Mouse (Mus musculus) heart, adult 9 months (tissue): ENCODE measurements around the gene Frat1.

Experiments
- DNase-seq, 2 experiments: peaks; one replicate each; pipeline ENCODE4 v3.0.0; 2022; ENCODE audit warnings: low spot score in 2 of 2

The Frat1 gene

DNA sequence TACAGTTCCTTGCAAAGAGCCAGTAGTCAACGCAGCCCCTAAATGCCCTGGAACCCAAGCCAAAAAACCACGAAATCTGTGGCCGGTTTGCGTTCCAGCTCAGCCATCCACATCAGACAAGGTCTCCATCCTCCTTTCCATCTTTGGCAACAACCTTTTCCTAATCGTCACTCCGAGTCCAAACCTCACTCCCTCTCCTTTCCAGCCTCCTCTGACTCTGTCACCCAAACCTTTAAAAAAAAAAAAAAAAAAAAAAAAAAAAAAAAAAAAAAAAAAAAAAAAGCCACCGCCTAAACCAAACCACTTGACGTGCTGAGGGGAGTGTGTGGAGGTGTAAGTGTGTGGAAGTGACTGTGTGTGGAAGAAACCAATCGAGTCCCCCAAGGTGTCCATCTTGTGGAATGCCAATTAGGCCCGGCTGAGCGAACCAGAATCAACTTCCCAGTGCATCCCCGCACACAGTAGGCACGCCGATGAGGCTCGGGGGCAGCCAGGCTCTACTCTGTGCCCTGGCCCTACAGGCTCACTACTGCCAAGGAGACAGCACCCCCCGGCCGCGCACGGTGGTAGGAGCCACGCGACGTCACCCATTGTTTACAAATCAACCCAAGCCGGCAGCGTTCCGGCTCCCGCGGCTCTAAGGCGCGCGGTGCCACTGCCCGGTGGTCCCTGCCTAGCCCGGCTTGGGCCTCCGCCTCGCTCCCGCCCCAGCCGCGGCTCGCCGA is at the start of gene Frat1:
TSS of gene Frat1 (plus strand) at position 590 of the 725 bp plus-strand sequence.
- peak; percentile 87 to 91 for DNase-seq

DNA sequence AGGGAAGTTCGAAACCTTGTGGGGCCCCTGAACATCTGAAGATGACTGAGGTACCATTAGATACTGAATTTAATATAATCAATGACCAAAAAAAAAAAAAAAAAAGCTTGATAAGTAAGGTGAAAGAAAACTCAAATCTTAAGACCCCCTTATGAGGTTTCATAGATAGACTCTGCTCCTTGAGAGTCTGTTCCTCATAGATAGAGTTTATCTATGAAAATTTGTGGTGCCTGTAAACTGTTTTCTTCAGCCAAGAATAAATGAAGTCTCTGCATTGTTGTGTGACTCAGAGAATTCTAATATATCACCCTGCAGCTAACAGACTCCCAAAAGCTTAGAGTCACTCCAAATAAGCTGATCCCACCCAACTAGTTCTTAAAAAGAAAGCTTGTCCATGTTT is 42.9 kb upstream of the Frat1 start:
- DNase-seq: no peak

DNA sequence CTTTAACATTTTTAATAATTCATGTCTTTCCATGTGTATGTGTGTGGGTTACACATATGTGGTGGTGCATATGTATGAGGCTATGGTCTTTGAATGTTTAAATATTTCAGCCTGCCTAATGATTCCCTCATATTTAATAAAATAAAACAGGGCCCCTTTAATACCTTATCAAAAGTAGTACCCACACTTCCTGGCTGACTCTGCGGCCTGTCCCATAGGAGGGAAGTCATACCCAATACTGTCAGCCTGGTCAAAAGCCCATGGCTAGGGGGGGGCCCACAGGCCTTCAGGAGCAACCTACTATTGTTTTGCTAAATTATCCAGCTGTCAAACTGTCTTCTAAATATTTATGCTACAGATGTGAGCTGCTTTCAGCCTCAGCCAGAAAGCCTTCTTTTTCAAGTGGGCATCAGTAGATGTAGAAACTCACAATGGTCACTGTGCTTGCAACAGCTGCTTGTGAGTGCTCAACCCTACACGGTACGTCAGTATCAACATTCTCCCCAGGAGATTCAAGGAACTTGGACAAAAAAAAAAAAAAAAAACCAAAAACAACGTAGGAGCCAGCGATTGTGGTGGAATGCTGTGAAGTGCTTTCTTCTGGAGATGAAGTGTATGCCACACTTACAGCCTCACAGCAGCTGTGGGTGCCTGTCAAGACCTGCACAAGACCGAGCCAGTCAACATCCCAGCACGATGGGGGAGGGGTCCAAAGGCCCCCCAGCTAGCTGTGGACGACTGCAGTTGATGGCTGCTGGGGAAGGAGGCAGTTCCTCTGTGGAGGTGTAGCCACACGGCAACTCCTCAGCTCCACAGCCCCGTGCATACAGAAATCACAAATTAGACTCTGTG is 40.4 kb upstream of the Frat1 start:
- no peak for DNase-seq

DNA sequence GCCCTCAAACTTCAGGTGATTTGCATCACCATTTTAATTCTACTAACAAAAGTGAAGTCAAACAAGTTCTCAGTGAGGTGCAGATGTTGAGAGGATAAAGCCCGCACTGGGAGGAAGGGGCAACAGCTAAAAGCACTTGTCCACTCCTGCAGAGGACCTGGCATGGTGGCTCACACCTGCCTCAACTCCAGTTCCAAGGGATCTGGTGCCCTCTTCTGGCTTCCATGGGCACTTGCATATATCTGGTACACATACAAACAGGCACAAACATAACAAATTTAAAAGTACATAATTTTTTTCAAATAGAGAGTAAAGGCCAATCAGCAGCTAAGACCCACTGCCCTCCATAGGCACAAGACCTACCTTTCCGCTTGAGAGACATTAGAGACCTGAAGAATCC is 38.4 kb upstream of the Frat1 start:
- DNase-seq: no peak

DNA sequence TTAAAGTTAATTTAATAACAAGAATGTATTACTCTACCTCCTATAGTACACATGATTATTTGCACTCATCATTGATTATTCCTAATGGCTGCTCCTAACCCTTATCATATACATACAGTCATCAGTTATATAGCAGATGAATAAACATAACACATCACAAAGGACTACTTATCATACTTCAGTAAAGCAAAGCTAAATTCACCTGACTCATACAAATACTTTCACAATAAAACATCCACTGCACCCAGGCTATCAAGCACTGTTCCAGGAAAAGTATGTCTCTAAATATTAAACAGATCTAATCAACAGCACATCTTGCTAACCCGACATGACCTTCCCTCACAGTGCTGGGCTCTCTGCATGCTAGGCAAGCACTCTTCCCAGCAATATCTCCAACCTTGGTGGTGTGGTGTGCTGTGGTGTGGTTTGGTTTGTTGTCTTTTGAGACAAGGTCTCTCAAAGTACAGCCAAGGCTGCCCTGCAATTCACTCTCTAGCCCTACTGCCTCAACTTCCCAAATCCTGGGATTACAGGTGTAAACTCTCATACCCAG is 36.8 kb upstream of the Frat1 start:
- DNase-seq: no peak

DNA sequence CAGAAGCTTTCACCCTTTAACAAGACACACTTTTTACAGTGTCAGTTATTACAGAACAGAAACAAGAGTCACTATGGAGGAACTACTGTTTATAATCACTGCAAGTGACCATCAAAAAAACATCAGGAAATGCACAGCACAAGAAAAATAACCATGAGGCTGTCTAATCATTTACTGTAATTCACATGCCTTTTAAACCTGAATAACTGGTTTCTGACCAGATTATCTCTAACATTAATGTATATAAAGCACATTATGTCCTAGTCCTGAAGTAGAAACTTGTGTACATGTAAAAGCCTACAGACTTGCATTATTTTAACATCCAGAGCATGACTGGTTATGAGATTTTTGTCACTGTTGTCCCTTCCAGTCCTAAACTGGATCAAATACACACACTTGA is 35.8 kb upstream of the Frat1 start:
- DNase-seq: no peak

DNA sequence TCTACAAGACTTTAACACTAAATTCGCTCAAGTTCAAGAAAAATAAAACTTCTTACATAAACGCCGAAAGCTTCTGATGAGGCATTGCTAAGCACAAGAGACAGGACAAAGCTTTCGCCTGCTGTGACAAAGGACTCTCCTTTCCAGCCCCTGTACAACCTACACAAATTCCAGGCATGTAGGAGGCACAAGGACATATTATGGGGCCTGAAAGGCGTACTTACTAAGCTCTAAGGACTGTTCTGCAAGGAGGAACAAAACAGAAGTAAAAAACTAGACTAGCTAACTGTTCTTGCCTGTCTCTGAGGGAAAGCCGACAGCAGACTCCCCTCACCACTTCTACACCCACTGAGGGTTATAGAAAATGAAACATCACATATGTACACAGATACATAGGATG is 34.9 kb upstream of the Frat1 start:
- no peak for DNase-seq

DNA sequence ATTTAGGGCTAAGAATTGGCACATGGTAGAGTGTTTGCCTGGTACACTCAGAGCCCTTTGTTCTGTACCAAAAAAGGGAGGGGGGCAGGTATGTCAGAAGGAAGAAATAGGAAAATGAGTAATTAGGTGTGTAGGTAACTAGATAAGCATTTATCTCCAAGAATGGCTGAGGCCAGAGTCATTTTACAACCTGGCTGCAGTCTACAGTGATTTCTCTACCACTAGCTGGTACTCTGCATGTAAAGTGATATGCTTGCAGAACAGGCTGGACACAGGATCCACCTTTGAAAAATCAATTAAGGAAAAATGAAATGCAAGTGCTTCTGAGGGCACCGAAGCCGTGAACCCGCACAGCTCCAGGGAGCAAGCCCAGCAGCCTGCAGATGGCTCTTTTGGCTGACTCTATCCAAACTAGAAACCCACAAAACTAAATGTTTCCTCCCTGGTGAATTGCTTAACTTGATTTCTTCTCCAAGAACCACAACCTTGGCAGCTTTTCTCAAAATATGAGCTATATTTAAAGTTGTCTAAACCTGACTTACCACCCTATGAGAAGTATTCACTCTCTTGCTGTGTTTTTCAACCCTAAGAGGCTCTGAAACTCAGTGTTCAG is 33.5 kb upstream of the Frat1 start:
- DNase-seq: no peak

DNA sequence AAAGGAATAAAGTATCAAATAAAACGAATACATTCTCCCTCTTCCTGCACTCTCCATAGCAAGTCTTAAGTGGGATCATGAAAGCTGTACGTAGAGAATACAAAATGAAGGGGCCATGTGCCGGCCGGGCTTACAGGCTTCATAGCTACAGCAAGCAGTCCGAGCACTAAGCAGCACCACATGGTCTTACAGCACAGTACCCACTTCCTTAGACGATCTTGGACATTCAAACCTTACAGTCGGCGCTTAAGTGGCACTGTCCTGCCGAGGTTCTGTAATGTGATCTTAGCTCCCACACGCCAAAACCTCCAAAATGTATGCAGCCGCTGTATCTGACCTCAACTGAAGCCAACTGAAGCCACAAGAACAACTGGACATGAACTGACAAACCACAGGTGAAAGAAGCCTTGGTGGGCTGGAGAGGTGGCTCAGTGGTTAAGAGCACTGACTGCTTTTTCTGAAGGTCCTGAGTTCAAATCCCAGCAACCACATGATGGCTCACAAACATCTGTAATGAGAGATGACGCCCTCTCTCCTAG is 32.9 kb upstream of the Frat1 start:
- no peak for DNase-seq

DNA sequence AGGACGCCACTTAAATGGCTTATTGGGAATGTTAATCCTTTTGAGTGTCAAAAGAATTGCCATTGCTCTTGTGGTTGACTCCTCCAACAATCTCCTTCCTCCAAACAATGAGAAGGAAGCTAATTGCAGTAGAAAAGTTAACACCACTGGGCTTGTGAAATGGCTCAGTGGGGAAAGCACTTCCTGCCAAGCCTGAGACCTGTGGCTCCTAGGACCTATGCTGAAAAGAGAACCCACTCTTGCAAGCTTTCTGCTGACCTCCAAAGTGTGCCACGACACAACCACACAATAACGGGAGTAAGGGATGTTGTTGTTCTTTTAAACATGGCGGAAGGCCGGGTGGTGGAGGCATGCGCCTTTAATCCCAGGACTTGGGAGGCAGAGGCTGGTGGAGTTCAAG is 32.2 kb upstream of the Frat1 start:
- DNase-seq: no peak

DNA sequence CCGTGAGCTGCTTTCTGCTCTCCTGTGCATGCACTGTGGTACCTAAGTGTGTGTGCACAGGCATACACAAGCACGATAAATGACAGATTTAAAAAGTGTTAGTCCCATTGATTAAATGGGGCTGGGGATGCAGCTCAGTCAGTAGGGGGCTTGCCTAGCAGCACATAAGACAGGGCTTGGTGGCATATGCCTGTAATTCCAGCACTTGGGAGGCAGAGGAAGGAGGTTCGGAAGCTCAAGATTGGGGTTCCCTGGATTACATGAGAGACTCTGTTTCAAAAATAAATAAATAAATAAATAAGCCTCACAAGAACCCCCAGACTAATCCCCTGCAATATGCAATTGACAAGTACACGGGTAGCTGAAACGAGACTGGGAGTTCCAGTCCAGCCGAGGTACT is 29.3 kb upstream of the Frat1 start:
- no peak for DNase-seq

DNA sequence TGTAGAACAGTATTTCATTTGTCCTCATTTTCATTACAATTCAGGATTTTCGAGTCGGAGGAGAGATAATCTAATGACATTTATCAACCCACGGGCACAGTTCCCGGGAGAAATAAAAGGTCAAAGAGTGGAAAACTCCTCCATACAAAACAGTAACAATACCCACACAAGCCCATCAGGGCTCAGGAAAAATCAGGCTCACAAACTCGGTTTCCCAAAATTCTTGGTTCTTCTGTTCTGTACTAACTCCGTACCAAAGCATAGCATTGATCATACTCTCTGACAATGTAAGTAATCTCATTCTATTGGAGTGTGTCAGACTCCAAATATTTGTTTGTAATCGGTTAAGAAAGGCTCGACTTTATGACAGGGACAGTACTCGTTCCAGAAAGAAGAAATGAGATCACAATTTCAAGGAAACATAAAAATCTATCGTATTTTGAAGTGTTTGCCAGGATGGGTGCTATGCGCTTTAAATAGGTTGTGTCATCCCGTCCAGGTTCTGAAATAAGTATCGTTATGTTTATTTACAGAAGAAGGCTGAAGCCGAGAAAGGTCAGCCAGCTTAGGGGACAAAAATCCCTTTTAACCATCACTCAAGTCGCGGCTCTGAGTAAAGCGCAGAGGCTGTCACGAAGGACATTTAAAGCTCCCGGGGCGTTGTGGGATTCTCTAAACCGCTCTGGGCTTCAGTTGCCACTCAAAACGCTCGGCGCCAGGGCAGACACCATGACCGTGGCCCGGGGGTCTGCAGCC is 28.6 kb upstream of the Frat1 start:
- DNase-seq: no peak

DNA sequence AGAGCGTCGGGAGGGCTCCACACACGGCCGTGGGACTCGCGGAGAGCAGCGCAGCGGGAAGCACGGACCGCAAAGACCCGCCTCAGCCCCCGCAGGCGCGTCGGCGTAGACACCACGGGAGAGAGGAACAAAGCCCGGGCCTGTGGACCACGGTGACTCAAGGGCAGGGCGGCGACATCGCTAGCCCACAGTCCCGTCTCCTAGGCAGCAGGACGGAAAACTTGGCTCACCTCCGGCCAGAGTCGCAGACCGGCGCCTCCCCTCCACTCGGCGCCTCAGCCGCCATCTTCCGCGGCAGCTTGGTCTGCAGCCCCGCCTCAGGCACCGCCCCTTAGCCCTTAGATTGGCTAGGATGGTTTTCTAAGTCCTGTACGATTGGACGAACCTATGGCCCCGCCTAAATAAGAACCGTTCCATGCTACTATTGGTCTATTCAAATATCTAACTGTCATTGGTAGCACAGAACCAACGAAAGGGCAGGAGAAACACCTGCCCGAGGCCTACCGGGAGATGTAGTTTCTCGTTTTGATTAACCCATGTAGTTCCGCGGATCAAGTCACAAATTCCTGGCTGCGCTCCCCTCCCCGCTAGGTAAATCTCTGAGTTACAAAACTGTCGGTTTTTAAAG is 27.9 kb upstream of the Frat1 start, which contains the start of gene Arhgap19:
TSS of gene Arhgap19 (minus strand) at position 306 of the 628 bp plus-strand sequence.
- peak; percentile 96 to 97 for DNase-seq

DNA sequence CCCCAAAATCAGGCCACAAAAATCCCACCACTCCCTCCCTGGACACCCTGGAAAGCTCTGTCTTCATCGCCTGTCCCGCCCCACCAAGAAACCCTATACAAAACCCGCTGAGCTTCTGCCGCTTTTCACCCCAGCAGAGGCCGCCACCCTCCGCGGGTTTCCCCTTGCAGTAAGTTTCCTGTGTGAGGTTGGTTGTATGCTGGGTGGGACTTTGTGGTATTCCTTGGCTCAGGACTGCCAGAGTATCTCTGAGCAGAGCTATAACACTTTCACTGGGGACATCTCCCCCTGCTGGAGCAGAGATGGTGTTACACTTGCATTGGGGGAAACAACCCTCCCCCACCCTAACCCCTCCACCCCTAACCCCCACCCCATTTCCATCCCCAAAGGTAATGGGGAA is 26.4 kb upstream of the Frat1 start:
- DNase-seq: no peak

DNA sequence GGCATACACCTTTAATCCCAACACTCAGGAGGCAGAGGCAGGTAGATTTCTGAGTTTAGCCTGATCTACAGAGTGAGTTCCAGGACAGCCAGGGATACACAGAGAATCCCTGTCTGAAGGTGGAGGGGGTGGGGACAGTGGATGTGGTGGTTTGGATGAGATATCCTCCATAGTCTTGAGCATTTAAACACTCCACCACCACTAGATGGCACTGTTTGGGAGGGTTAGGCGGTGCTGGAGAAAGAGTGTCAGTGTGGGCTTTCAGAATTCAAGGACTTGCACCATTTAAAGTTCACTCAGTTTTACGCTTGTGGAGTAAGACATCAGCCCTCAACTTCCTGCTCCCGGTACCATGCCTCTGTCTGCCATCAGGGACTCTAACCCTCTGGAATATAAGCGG is 23.9 kb upstream of the Frat1 start:
- no peak for DNase-seq

DNA sequence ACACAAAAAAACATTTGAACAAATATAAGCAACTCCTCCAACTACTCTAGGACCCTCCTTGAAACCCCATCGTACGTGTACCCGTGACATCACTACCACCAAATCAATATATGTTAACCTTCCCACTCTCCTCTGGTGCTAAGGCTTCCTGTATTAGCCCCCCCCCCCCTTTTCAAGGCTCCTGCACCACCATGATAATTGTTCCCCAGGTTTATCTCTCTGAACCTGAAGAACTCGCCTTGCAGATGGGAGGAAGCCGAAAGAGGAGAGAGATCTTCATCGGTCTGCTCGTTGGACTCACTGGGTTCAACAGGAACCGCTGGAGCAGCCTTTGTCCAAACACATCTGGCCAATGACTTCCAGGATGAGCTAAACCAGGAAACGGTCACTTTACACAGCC is 22.3 kb upstream of the Frat1 start:
- no peak for DNase-seq

DNA sequence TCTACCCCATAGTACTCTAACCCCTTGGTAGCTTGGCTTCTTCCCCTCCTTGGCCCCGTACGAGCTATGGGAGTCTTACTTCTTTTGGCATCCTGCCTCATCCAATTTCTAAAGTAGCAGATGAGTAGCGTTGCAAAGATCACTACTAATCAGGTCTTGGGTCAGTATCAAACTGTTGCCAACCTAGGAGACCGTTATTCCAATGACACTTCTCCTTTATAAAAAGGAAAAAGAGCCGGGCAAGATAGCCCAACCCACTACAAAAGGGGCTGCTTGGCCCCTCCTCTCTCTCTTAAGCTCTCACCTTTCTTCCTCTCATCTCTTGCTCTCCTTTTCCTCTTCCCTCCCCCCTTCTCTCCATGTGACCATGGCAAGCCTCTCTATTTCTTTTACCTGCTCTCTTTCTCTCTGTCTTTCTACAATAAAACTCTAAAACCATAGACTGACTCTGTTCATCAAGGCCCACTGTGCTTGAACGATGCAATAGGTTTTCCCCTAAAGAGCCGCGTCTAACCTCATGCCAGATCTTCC is 21.6 kb upstream of the Frat1 start:
- DNase-seq: no peak

DNA sequence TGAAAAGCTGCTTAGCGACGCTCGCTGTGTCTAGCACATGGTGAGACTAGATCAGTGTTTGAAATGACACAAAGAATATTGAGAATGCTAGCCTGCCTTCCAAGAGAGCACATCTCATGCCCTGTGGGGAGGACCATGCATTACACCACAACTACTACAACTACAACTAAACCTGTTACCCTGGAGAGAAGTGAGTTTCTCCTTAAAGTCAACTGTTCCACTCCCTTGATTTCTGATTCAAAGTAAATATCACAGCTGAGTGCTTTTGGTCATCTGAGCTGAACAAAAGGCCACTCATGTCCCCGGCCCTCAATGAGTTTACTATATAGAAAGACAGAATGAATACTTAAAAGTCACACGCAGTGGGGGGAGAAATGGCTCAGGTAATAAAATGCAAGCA is 19.7 kb upstream of the Frat1 start:
- DNase-seq: no peak

DNA sequence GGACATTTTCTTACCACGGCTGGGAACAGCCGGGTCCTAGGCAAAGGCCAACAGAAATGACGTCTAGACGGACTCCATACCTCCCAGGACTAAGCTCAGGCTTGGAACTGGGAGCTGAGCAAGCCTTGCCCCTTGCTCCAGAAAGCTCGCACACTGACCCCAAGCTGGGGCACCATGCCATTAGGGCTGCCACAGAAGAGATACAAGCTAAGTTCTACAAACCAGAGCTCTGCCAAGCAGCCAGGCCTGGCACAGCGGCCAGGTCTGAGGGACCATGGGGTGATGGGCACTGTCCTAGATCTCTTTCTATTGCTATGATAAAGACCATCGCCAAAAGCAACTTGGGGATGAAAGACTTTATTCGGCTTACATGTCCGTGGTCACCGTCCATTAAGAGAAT is 17.2 kb upstream of the Frat1 start:
- DNase-seq: peak; percentile 27 to 40

DNA sequence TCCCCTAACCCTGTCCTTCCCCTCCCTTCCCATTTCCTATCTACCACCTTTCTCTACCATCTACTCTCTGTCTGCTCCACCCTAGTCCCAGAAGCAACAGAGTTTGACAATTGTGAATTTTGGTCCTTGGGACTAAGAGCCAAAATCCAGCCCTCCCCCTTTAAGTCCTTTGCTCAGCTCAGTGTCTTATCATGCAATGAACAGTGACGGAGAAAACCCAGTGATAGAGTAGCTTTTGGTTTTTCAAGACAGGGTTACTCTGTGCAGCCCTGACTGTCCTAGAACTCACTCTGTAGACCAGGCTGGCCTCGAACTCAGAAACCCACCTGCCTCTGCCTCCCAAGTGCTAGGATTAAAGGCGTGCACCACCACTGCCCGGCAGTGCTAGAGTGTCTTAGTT is 16.4 kb upstream of the Frat1 start:
- no peak for DNase-seq

DNA sequence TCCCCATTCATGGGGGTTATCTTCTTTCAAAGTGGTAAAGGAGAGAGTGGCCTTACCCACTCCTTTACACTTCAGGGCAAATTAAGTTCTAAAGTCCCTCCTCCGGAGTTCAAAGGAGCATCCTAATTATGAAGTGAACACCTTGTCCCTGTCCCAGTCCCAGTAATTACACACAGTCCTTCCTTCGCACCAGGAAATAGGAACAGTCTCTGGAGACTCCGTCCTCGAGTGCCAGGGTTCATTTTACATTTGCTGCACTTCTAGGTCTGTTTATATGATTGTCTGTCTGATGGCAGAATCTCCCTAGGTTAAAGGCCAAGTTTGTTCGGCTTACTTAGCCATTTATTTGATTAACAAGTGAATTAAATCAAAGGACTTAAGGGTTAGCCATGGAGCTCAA is 13.4 kb upstream of the Frat1 start:
- no peak for DNase-seq
